Mouse (Mus musculus) liver, postnatal 0 days (tissue): ENCODE data around the gene Ywhab. TPM values are rescaled to one million over a fixed set of nuclear protein-coding genes. Genes with fewer than 3 reads are reported as not detected.

ENCODE experiments used
- ATAC-seq: fragments of 200-750 bp; cut with Nextera tagmentation; 2 replicates; pipeline ENCODE4 v1.8.0; 2017; ENCODE audit warnings: mild to moderate bottlenecking, moderate library complexity
- DNase-seq: peaks from one replicate; pipeline ENCODE4 v3.0.0-alpha.2; 2016
- H3K27ac ChIP-seq: fragments of 300-500 bp; sonication (generic); 2 replicates; pipeline ENCODE4 v1.5.1; 2014; ENCODE audit warnings: antibody characterized with exemption, moderate library complexity, mild to moderate bottlenecking, low read depth
- H3K27me3 ChIP-seq: fragments of 300-500 bp; sonication (generic); 2 replicates; pipeline ENCODE4 v1.6.1; 2014; ENCODE audit warnings: low read length, control low read depth, mixed read lengths; ENCODE audit not compliant: insufficient read depth
- H3K36me3 ChIP-seq: fragments of 300-500 bp; sonication (generic); replicated peaks from 2 replicates; pipeline ENCODE4 v1.6.1; 2014; ENCODE audit warnings: mild to moderate bottlenecking, control low read depth, low read length, moderate library complexity, mixed read lengths; ENCODE audit not compliant: insufficient read depth
- H3K4me1 ChIP-seq: fragments of 300-500 bp; sonication (generic); 2 replicates; pipeline ENCODE4 v1.6.1; 2014; ENCODE audit warnings: antibody characterized with exemption, mild to moderate bottlenecking, control low read depth; ENCODE audit not compliant: insufficient read depth
- H3K4me2 ChIP-seq: fragments of 300-500 bp; sonication (generic); 2 replicates; pipeline ENCODE4 v1.6.1; 2014; ENCODE audit warnings: low read depth, mild to moderate bottlenecking, low read length, moderate library complexity, mixed read lengths
- H3K4me3 ChIP-seq: fragments of 300-500 bp; sonication (generic); 2 replicates; pipeline ENCODE4 v1.5.1; 2014; ENCODE audit warnings: low read depth, low read length
- H3K9ac ChIP-seq: fragments of 300-500 bp; sonication (generic); replicated peaks from 2 replicates; pipeline ENCODE4 v1.6.1; 2014; ENCODE audit warnings: mild to moderate bottlenecking, moderate library complexity
- H3K9me3 ChIP-seq: fragments of 300-500 bp; sonication (generic); 2 replicates; pipeline ENCODE4 v1.6.1; 2016; ENCODE audit warnings: mild to moderate bottlenecking, control low read depth, low read length, mixed read lengths
- CTCF ChIP-seq: sonication (generic); IDR thresholded peaks from 2 replicates; pipeline ENCODE4 v1.5.1; 2016; ENCODE audit warnings: antibody characterized with exemption, low read depth
- EP300 ChIP-seq: IDR thresholded peaks from 2 replicates; pipeline ENCODE4 v1.6.1; 2016; ENCODE audit warnings: antibody characterized with exemption, low read depth, mild to moderate bottlenecking
- WGBS: fragments of 180-500 bp; shearing (Covaris S2); extraction: QIAGEN DNeasy Blood & Tissue Kit; methylation state at CpG from one replicate; pipeline ENCODE4 v1.1.7; 2014; ENCODE audit not compliant: insufficient replicate concordance; 5-methylcytosine and 5-hydroxymethylcytosine counted together
- polyA plus RNA-seq: library from polyadenylated mRNA; unstranded; fragments of >200 nt; fragmentation: Nextera tagmentation; extraction: Ambion mirVana; gene quantifications from 2 replicates; pipeline ENCODE4 v1.2.1, GENCODE M21; 2015

Ywhab gene
- polyA plus RNA-seq, 1 experiment from 2014 or later, result 85.8 TPM

GRCm38 (mm10) chr2:164015304-164015703, 20.5 kb downstream of the Ywhab start:
- H3K36me3 ChIP-seq, result peaks cover 79% of the 10 kb centered on the region
- H3K27ac ChIP-seq, result no peak overlapping the region
- H3K27me3 ChIP-seq, result no peaks in the 10 kb centered on the region
- H3K4me1 ChIP-seq, result no peaks in the 10 kb centered on the region; the same call in 1 of the 2 replicates
- DNase-seq (no peak), ATAC-seq (no peak)
- WGBS, result 90% methylated on average over 16 of the region's 16 CpGs
- H3K9ac ChIP-seq, result no peak overlapping the region
- TF ChIP-seq EP300 (no peak), CTCF (no peak)
- no peak overlapping the region for H3K4me2 ChIP-seq
- H3K9me3 ChIP-seq, result no peaks in the 10 kb centered on the region
- no peak overlapping the region for H3K4me3 ChIP-seq

DNA sequence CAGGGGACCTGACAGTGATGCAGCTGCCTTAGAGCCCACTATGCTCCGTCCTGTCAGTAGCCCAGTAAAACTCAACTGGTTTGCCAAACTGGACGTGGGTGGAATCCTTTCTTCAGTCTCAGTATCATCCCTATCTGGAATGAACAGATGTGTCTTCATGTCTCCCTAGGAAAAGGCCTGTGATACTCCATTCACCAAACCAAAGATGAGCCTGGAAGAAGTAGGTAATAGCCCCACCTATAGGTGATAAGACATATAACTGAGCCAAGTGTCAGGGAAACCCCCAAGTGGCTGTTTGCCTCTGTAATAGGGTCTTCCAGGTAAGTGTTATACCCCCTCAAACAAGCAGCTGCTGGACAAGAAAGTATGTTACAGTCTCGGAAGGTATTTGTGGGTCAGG, 24.1 kb downstream of the Ywhab start:
- 82% methylated on average over 3 of the region's 3 CpGs for WGBS
- no peak overlapping the region for H3K9ac ChIP-seq
- DNase-seq (no peak), ATAC-seq (peak; percentile 15; the same call in 1 of the 2 replicates)
- TF ChIP-seq CTCF (peak; percentile 45; the same call in 1 of the 2 replicates), EP300 (no peak)
- H3K27ac ChIP-seq, result no peak overlapping the region
- no peaks in the 10 kb centered on the region; the same call in 1 of the 2 replicates for H3K4me1 ChIP-seq
- no peak overlapping the region for H3K4me2 ChIP-seq
- H3K9me3 ChIP-seq, result no peaks in the 10 kb centered on the region
- no peaks in the 10 kb centered on the region for H3K27me3 ChIP-seq
- H3K36me3 ChIP-seq, result peaks cover 54% of the 10 kb centered on the region
- H3K4me3 ChIP-seq, result no peak overlapping the region

DNA sequence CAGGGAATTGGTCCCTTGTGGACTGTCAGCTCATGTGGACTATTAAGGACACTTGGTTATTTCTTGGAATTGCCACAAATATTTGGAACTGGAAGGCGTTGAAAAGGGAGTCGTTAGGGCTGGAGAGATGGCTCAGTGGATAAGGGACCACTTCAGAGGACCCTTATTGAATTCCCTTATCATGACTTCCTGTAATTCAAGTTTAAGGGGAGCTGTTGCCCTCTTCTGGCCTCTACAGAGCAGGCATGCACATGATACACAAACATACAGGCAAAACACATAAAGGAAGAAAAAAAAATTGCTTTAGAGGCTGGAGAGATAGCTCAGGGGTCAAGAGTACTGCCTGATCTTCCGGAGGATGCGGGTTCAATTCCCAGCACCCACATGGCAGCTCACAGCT, 25.2 kb downstream of the Ywhab start:
- no peaks in the 10 kb centered on the region; the same call in 1 of the 2 replicates for H3K4me1 ChIP-seq
- H3K9me3 ChIP-seq, result no peaks in the 10 kb centered on the region
- no peak overlapping the region for H3K4me3 ChIP-seq
- ATAC-seq (no peak), DNase-seq (no peak)
- no peak overlapping the region for H3K9ac ChIP-seq
- no peak overlapping the region for H3K4me2 ChIP-seq
- WGBS, result 77% methylated on average over 4 of the region's 4 CpGs
- H3K27ac ChIP-seq, result no peak overlapping the region
- peak; percentile 22; the same call in 1 of the 2 replicates for TF ChIP-seq CTCF
- no peak for TF ChIP-seq EP300
- H3K36me3 ChIP-seq, result peaks cover 44% of the 10 kb centered on the region
- H3K27me3 ChIP-seq, result no peaks in the 10 kb centered on the region

DNA sequence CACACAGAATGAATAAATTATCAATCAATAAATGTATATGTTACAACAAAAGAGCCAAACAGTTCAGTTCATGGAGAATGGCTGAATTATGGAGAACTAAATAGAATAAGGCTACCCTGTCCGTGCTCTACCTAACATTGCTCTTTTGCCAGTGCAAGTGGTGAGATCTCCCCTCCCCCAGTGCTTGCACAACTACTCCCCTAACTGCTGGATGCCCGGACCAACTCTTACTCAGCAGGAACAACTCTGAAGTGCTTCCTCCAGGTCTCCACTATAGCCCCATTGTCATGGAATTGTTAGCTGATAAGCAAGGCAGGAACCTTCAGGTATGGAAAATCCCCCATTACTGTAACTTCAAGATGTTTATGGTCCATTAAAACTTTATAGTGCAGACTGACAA, 27.3 kb downstream of the Ywhab start:
- WGBS, result 22% methylated on average over 2 of the region's 2 CpGs
- H3K4me2 ChIP-seq, result no peak overlapping the region
- ATAC-seq (no peak), DNase-seq (no peak)
- H3K9me3 ChIP-seq, result no peaks in the 10 kb centered on the region
- no peaks in the 10 kb centered on the region; the same call in 1 of the 2 replicates for H3K4me1 ChIP-seq
- TF ChIP-seq EP300, result no peak
- no peak for TF ChIP-seq CTCF
- H3K36me3 ChIP-seq, result peaks cover 23% of the 10 kb centered on the region
- no peaks in the 10 kb centered on the region for H3K27me3 ChIP-seq
- H3K9ac ChIP-seq, result no peak overlapping the region
- no peak overlapping the region for H3K27ac ChIP-seq
- H3K4me3 ChIP-seq, result no peak overlapping the region

GRCm38 (mm10) chr2:164025150-164025549, 30.4 kb downstream of the Ywhab start, which contains the start of gene Pabpc1l:
Gene Pabpc1l (plus strand): TSS chr2:164025450.
- no peak within 1 kb of the TSS for H3K27ac ChIP-seq
- no peaks in the 10 kb centered on the region; the same call in 1 of the 2 replicates for H3K4me1 ChIP-seq
- 82% methylated on average over 16 of the region's 16 CpGs for WGBS
- no peaks in the 10 kb centered on the region for H3K36me3 ChIP-seq
- ATAC-seq (no peak), DNase-seq (no peak)
- no peak for TF ChIP-seq CTCF
- no peak within 1 kb of the TSS for H3K4me2 ChIP-seq
- no peaks in the 10 kb centered on the region for H3K27me3 ChIP-seq
- no peak within 1 kb of the TSS for H3K9ac ChIP-seq
- H3K9me3 ChIP-seq, result no peaks in the 10 kb centered on the region
- no peak within 1 kb of the TSS for H3K4me3 ChIP-seq

DNA sequence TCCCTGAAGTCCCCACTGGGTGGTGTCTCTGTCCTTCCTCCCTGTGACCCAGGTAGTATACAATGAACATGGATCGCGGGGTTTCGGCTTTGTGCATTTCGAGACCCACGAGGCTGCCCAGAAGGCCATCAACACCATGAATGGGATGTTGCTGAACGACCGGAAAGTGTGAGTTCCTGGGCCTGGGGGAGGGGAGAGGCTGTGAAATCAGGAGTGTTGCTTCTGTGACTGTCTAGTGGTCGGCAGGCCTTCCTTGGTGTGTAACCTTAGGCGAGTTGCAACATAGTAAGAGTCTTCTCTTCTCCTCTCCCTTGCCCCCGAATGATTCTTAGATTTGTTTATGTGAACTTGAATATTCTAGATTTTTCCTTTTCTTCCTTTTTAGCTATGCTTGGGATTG, 36.4 kb downstream of the Ywhab start:
- no peaks in the 10 kb centered on the region for H3K4me1 ChIP-seq
- no peaks in the 10 kb centered on the region for H3K27me3 ChIP-seq
- H3K9me3 ChIP-seq, result 0 out of 2 replicates have a peak, but pooled peaks cover 3% of the 10 kb centered on the region
- 49% methylated on average over 10 of the region's 10 CpGs for WGBS
- H3K9ac ChIP-seq, result no peak overlapping the region
- H3K36me3 ChIP-seq, result no peaks in the 10 kb centered on the region
- no peak overlapping the region for H3K4me3 ChIP-seq
- no peak overlapping the region for H3K4me2 ChIP-seq
- ATAC-seq (no peak), DNase-seq (no peak)
- TF ChIP-seq EP300 (no peak), CTCF (0 out of 2 replicates have a peak, but pooled peaks have one; percentile 8)
- H3K27ac ChIP-seq, result no peak overlapping the region

DNA sequence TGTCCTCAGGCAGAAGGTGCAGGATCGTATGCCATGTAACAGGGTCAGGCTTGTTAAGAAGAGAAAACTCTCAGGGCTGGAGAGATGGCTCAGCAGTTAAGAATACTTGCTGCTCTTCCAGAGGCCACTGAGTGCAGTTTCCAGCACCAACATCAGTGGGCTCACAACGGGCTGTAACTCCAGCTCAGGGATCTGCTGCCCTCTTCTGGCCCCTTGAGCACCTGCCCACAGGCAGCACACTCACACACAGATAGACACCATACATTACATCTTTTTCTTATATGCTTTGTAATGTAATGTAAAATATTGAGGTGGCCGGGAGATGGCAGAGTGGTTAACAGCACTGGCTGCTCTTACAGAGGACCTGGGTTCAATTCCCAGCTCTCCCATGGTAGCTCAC, 38.2 kb downstream of the Ywhab start:
- H3K27me3 ChIP-seq, result no peaks in the 10 kb centered on the region
- no peak overlapping the region for H3K4me3 ChIP-seq
- H3K4me1 ChIP-seq, result no peaks in the 10 kb centered on the region
- no peaks in the 10 kb centered on the region for H3K36me3 ChIP-seq
- H3K9ac ChIP-seq, result no peak overlapping the region
- DNase-seq, result no peak
- TF ChIP-seq EP300 (no peak), CTCF (peak; percentile 22; the same call in 1 of the 2 replicates)
- 0 out of 2 replicates have a peak, but pooled peaks cover 3% of the 10 kb centered on the region for H3K9me3 ChIP-seq
- 86% methylated on average over 3 of the region's 3 CpGs for WGBS
- no peak for ATAC-seq
- H3K4me2 ChIP-seq, result no peak overlapping the region
- H3K27ac ChIP-seq, result no peak overlapping the region
